Mouse (Mus musculus) T-cell, adult 66 days (primary cell): ENCODE results near the gene Hus1b. TPM values are rescaled to one million over a fixed set of nuclear protein-coding genes. Genes with fewer than 3 reads are reported as not detected.

Experiments
- total RNA-seq, 2 experiments: library from RNA; stranded (reverse); gene quantifications; 3 replicates in 1 of 2; 4 replicates in 1 of 2; pipeline ENCODE4 v1.2.4; 2023

Gene Hus1b
- 1 to 10 TPM; 3.1 to 3.9 TPM for total RNA-seq

GRCm38 (mm10) chr13:30947540-30947939 is at the start of gene Hus1b:
TSS of gene Hus1b (minus strand) at chr13:30947759.

GRCm38 (mm10) chr13:30973501-30974246 is 26.1 kb upstream of the Hus1b start, which contains the start of the genes Exoc2 and Gm5447:
TSS of gene Exoc2 (minus strand) at chr13:30974093.
TSS of gene Gm5447 (plus strand) at chr13:30974204.

Other genes with a start within 250 kb of the Hus1b start
- gene Irf4, start 198.5 kb downstream of the Hus1b start, total RNA-seq: 10 to 100 TPM; 13.9 to 16.6 TPM
- 10 to 100 TPM; 70.8 to 77.2 TPM for gene Exoc2, start 26.3 kb upstream of the Hus1b start, total RNA-seq
- under 1 TPM in 1 of 2 experiments, not detected in 1; 0.41 TPM for gene Gm5447, start 26.4 kb upstream of the Hus1b start, total RNA-seq